Mouse (Mus musculus) embryonic facial prominence, embryonic 11.5 days (tissue): Measurements from ENCODE around the gene Slc12a3. TPM values are rescaled to one million over a fixed set of nuclear protein-coding genes. Genes with fewer than 3 reads are reported as not detected.
A peak's percentile ranks its signal among the peaks of the same experiment; 100 is the strongest.

Experiments used
- ATAC-seq: fragments of 200-750 bp; cut with Nextera tagmentation; replicated peaks from 2 replicates; pipeline ENCODE4 v1.8.0; 2017; ENCODE audit warnings: low read depth; ENCODE audit not compliant: insufficient number of reproducible peaks, low FRiP score, low TSS enrichment
- DNase-seq: peaks from one replicate; pipeline ENCODE4 v3.0.0-alpha.2; 2015; ENCODE audit warnings: low spot score
- H3K27ac ChIP-seq: fragments of 300-500 bp; sonication (generic); replicated peaks from 2 replicates; pipeline ENCODE4 v1.5.1; 2014; ENCODE audit warnings: mild to moderate bottlenecking, low read depth, low read length, control low read depth
- H3K27me3 ChIP-seq: fragments of 300-500 bp; sonication (generic); 2 replicates; pipeline ENCODE4 v1.6.1; 2014; ENCODE audit warnings: mild to moderate bottlenecking, low read length, moderate library complexity, mixed read lengths; ENCODE audit not compliant: control insufficient read depth, insufficient read depth
- H3K36me3 ChIP-seq: fragments of 300-500 bp; sonication (generic); replicated peaks from 2 replicates; pipeline ENCODE4 v1.6.1; 2014; ENCODE audit warnings: low read depth, mild to moderate bottlenecking, low read length, moderate library complexity, mixed read lengths; ENCODE audit not compliant: control insufficient read depth, insufficient read depth
- H3K4me1 ChIP-seq: fragments of 300-500 bp; sonication (generic); 2 replicates; pipeline ENCODE4 v1.6.1; 2014; ENCODE audit warnings: low read length, mixed read lengths; ENCODE audit not compliant: control insufficient read depth, insufficient read depth
- H3K4me2 ChIP-seq: fragments of 300-500 bp; sonication (generic); 2 replicates; pipeline ENCODE4 v1.6.1; 2014; ENCODE audit warnings: low read depth, mild to moderate bottlenecking, control low read depth, low read length, moderate library complexity
- H3K4me3 ChIP-seq: fragments of 300-500 bp; sonication (generic); 2 replicates; pipeline ENCODE4 v1.5.1; 2014; ENCODE audit warnings: low read depth, low read length, control low read depth
- H3K9ac ChIP-seq: fragments of 300-500 bp; sonication (generic); replicated peaks from 2 replicates; pipeline ENCODE4 v1.6.1; 2014; ENCODE audit warnings: mild to moderate bottlenecking, control low read depth, low read length
- H3K9me3 ChIP-seq: fragments of 300-500 bp; sonication (generic); replicated peaks from 2 replicates; pipeline ENCODE4 v1.6.1; 2016; ENCODE audit warnings: mild to moderate bottlenecking, low read length, inconsistent platforms, mixed read lengths; ENCODE audit not compliant: control insufficient read depth
- WGBS: fragments of 180-500 bp; shearing (Covaris S2); extraction: QIAGEN DNeasy Blood & Tissue Kit; methylation state at CpG from one replicate; pipeline ENCODE4 v1.1.7; 2014; 5-methylcytosine and 5-hydroxymethylcytosine counted together
- polyA plus RNA-seq: library from polyadenylated mRNA; unstranded; fragments of >200 nt; fragmentation: Nextera tagmentation; extraction: Ambion mirVana; gene quantifications from 2 replicates; pipeline ENCODE4 v1.2.1, GENCODE M21; 2014

The Slc12a3 gene
- polyA plus RNA-seq, 1 experiment from 2014 or later, result not detected

- ATAC-seq (no peak), DNase-seq (no peak)
- Histone ChIP-seq H3K4me1 (no peaks in the 10 kb centered on the region), H3K9me3 (no peaks in the 10 kb centered on the region), H3K27me3 (no peaks in the 10 kb centered on the region), H3K27ac (no peak overlapping the region), H3K4me3 (no peak overlapping the region), H3K9ac (no peak overlapping the region), H3K4me2 (no peak overlapping the region), H3K36me3 (no peaks in the 10 kb centered on the region)
- 79% methylated on average over 8 of the region's 8 CpGs for WGBS
These were observed 8.6 kb downstream of the Slc12a3 start for GRCm38 (mm10) chr8:94337559-94337958.

GRCm38 (mm10) chr8:94340796-94341195 is 11.8 kb downstream of the Slc12a3 start:
- no peaks in the 10 kb centered on the region for H3K4me1 ChIP-seq
- no peak overlapping the region for H3K9ac ChIP-seq
- H3K27me3 ChIP-seq, result no peaks in the 10 kb centered on the region
- no peak overlapping the region for H3K27ac ChIP-seq
- H3K9me3 ChIP-seq, result no peaks in the 10 kb centered on the region
- ATAC-seq (no peak), DNase-seq (no peak)
- H3K4me3 ChIP-seq, result no peak overlapping the region
- WGBS, result 83% methylated on average over 7 of the region's 7 CpGs
- H3K4me2 ChIP-seq, result no peak overlapping the region
- no peaks in the 10 kb centered on the region for H3K36me3 ChIP-seq

- H3K9me3 ChIP-seq, result no peaks in the 10 kb centered on the region
- no peak overlapping the region for H3K4me2 ChIP-seq
- no peak for DNase-seq
- ATAC-seq, result no peak
- no peak overlapping the region for H3K4me3 ChIP-seq
- WGBS, result 84% methylated on average over 10 of the region's 10 CpGs
- H3K36me3 ChIP-seq, result no peaks in the 10 kb centered on the region
- no peak overlapping the region for H3K9ac ChIP-seq
- no peak overlapping the region for H3K27ac ChIP-seq
- no peaks in the 10 kb centered on the region for H3K4me1 ChIP-seq
- H3K27me3 ChIP-seq, result no peaks in the 10 kb centered on the region
These were observed 13.7 kb downstream of the Slc12a3 start for GRCm38 (mm10) chr8:94342691-94343090.

GRCm38 (mm10) chr8:94343290-94343689 is 14.3 kb downstream of the Slc12a3 start:
- H3K4me2 ChIP-seq, result no peak overlapping the region
- 15% methylated on average over 6 of the region's 6 CpGs for WGBS

GRCm38 (mm10) chr8:94343778-94344320 is 14.8 kb downstream of the Slc12a3 start:
- H3K4me2 ChIP-seq, result no peak overlapping the region

More at GRCm38 (mm10) chr8:94343290-94343689, 14.3 kb downstream of the Slc12a3 start:
- H3K27me3 ChIP-seq, result no peaks in the 10 kb centered on the region
- no peak overlapping the region for H3K9ac ChIP-seq
- H3K4me1 ChIP-seq, result no peaks in the 10 kb centered on the region
- H3K36me3 ChIP-seq, result no peaks in the 10 kb centered on the region
- no peaks in the 10 kb centered on the region for H3K9me3 ChIP-seq
- peak; percentile 81 for DNase-seq
- H3K4me3 ChIP-seq, result no peak overlapping the region
- ATAC-seq, result no peak
- no peak overlapping the region for H3K27ac ChIP-seq

GRCm38 (mm10) chr8:94345657-94346056 is 16.7 kb downstream of the Slc12a3 start:
- DNase-seq (no peak), ATAC-seq (no peak)
- Histone ChIP-seq H3K9me3 (no peaks in the 10 kb centered on the region), H3K36me3 (no peaks in the 10 kb centered on the region), H3K9ac (no peak overlapping the region), H3K4me2 (no peak overlapping the region), H3K27ac (no peak overlapping the region), H3K4me3 (no peak overlapping the region), H3K4me1 (no peaks in the 10 kb centered on the region), H3K27me3 (no peaks in the 10 kb centered on the region)
- WGBS, result 86% methylated on average over 4 of the region's 4 CpGs

More at GRCm38 (mm10) chr8:94343778-94344320, 14.8 kb downstream of the Slc12a3 start:
- no peaks in the 10 kb centered on the region for H3K4me1 ChIP-seq
- DNase-seq (no peak), ATAC-seq (no peak)
- no peak overlapping the region for H3K27ac ChIP-seq
- no peaks in the 10 kb centered on the region for H3K9me3 ChIP-seq
- H3K9ac ChIP-seq, result no peak overlapping the region
- H3K4me3 ChIP-seq, result no peak overlapping the region
- H3K27me3 ChIP-seq, result no peaks in the 10 kb centered on the region
- 79% methylated on average over 11 of the region's 11 CpGs for WGBS
- no peaks in the 10 kb centered on the region for H3K36me3 ChIP-seq

- 91% methylated on average over 13 of the region's 13 CpGs for WGBS
- H3K9ac ChIP-seq, result no peak overlapping the region
These were observed 17.3 kb downstream of the Slc12a3 start for GRCm38 (mm10) chr8:94346264-94346663.

GRCm38 (mm10) chr8:94348425-94348824 is 19.4 kb downstream of the Slc12a3 start:
- 78% methylated on average over 9 of the region's 9 CpGs for WGBS
- H3K9me3 ChIP-seq, result no peaks in the 10 kb centered on the region
- H3K4me1 ChIP-seq, result no peaks in the 10 kb centered on the region
- DNase-seq (no peak), ATAC-seq (no peak)
- H3K27ac ChIP-seq, result no peak overlapping the region
- no peaks in the 10 kb centered on the region for H3K27me3 ChIP-seq
- H3K4me2 ChIP-seq, result no peak overlapping the region
- H3K4me3 ChIP-seq, result no peak overlapping the region
- no peak overlapping the region for H3K9ac ChIP-seq
- H3K36me3 ChIP-seq, result no peaks in the 10 kb centered on the region

More at GRCm38 (mm10) chr8:94346264-94346663, 17.3 kb downstream of the Slc12a3 start:
- no peak overlapping the region for H3K4me2 ChIP-seq
- H3K27ac ChIP-seq, result no peak overlapping the region
- H3K36me3 ChIP-seq, result no peaks in the 10 kb centered on the region
- no peaks in the 10 kb centered on the region for H3K9me3 ChIP-seq
- H3K27me3 ChIP-seq, result no peaks in the 10 kb centered on the region
- DNase-seq (no peak), ATAC-seq (no peak)
- no peaks in the 10 kb centered on the region for H3K4me1 ChIP-seq
- no peak overlapping the region for H3K4me3 ChIP-seq
